Mouse (Mus musculus): Measurements from ENCODE around the gene Gm4131.

Gm4131 gene

GRCm38 (mm10) chr14:62457420-62458181 lies 109.1 kb downstream of the Gm4131 start:
- in situ Hi-C loops (cut with MboI, MseI): loop anchor here (10.0 kb wide), 1 partner anchor 893 kb away; no protein-coding TSS in a partner anchor

GRCm38 (mm10) chr14:62456239-62456747 lies 110.4 kb downstream of the Gm4131 start, which contains the start of gene Gucy1b2:
Gene Gucy1b2 (minus strand): TSS chr14:62456289.
- in situ Hi-C loops (cut with MboI, MseI): loop anchor here (10.0 kb wide), 1 partner anchor 891 kb away; no protein-coding TSS in a partner anchor

GRCm38 (mm10) chr14:62455570-62455879 lies 111.2 kb downstream of the Gm4131 start:
- in situ Hi-C loops (cut with MboI, MseI): loop anchor here (10.0 kb wide), 1 partner anchor 891 kb away; no protein-coding TSS in a partner anchor

- in situ Hi-C loops (cut with MboI, MseI): loop anchor here (10.0 kb wide), 1 partner anchor 890 kb away; no protein-coding TSS in a partner anchor
Measured at GRCm38 (mm10) chr14:62454760-62455569, 111.8 kb downstream of the Gm4131 start.

GRCm38 (mm10) chr14:62454136-62454535 lies 112.6 kb downstream of the Gm4131 start:
- in situ Hi-C loops (cut with MboI, MseI): loop anchor here (10.0 kb wide), 1 partner anchor 889 kb away; no protein-coding TSS in a partner anchor

- in situ Hi-C loops (cut with MboI, MseI): loop anchor here (10.0 kb wide), 1 partner anchor 888 kb away; no protein-coding TSS in a partner anchor
Measured at GRCm38 (mm10) chr14:62453276-62453675, 113.4 kb downstream of the Gm4131 start.

GRCm38 (mm10) chr14:62450706-62451105 lies 116.0 kb downstream of the Gm4131 start:
- in situ Hi-C loops (cut with MboI, MseI): loop anchor here (10.0 kb wide), 1 partner anchor 886 kb away; no protein-coding TSS in a partner anchor

GRCm38 (mm10) chr14:62447214-62447548 lies 119.5 kb downstream of the Gm4131 start:
- in situ Hi-C loops (cut with MboI, MseI): no loop called here

DNA sequence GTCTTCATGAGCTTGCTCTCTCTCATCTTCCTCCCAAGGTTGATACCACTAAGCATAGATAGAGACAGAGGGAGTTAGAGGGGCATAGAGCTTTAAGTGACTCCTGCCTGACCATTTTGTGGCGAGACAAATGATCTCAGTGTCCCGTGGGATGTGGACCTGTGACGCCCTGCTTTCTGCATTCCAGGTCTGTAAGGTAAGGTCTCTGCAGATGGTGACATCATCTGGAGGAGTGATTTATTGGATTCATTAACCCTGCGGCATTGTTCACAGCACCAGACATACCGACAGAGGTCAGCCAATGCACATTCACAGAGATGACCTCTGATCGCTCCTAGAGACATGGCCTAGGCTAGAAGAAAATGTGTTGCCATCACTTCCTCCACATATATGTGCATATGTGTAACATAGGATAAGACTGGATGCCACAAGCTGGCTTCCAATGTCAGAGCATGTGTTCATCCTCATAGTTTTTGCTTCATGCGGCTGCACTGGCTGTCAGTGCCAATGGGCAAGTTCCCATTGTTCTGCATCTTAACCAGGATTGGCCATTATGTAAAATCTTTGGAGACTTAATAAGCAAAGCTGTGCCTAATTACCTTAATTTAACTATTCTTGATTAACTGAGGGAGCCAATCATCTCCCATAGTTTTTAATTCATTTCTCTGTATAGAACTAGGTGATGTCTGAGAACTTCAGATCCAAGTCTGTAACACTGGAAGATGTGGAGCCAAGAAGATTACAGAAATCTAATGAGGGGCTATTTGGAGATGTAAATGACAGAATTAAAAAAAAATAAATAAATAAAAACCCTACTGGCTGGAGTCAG lies 120.1 kb downstream of the Gm4131 start:
- in situ Hi-C loops (cut with MboI, MseI): no loop called here

- in situ Hi-C loops (cut with MboI, MseI): no loop called here
Measured at GRCm38 (mm10) chr14:62443840-62444430, 122.8 kb downstream of the Gm4131 start.

DNA sequence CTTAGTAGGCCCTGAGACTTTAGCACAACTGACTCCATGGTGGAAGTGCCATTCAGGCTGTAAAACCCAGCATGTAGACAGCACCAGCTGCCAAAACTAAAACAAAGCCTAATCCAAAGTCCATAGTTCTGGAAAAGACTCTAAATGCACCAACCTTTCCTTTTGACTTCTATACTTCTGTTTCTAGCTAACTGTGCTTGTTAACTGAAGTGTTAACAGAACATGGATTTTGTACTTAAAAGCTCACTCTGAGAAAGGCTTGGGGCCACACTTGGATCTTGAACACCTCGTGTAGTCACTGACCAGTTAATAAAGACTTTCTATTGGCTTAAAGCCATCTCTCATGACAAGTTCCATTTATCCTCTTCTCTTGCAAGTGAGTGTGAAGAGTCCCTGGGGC lies 123.8 kb downstream of the Gm4131 start:
- in situ Hi-C loops (cut with MboI, MseI): no loop called here

- in situ Hi-C loops (cut with MboI, MseI): no loop called here
Measured at GRCm38 (mm10) chr14:62440036-62440435, 126.7 kb downstream of the Gm4131 start.

- in situ Hi-C loops (cut with MboI, MseI): no loop called here
Measured at GRCm38 (mm10) chr14:62438236-62438635, 128.5 kb downstream of the Gm4131 start.

- in situ Hi-C loops (cut with MboI, MseI): no loop called here
Measured at GRCm38 (mm10) chr14:62437806-62438205, 128.9 kb downstream of the Gm4131 start.

- in situ Hi-C loops (cut with MboI, MseI): no loop called here
Measured at GRCm38 (mm10) chr14:62425277-62425691, 141.4 kb downstream of the Gm4131 start.

GRCm38 (mm10) chr14:62422265-62422664 lies 144.5 kb downstream of the Gm4131 start:
- in situ Hi-C loops (cut with MboI, MseI): no loop called here

GRCm38 (mm10) chr14:62417501-62417900 lies 149.2 kb downstream of the Gm4131 start:
- in situ Hi-C loops (cut with MboI, MseI): no loop called here

GRCm38 (mm10) chr14:62416742-62417134 lies 150.0 kb downstream of the Gm4131 start:
- in situ Hi-C loops (cut with MboI, MseI): no loop called here

DNA sequence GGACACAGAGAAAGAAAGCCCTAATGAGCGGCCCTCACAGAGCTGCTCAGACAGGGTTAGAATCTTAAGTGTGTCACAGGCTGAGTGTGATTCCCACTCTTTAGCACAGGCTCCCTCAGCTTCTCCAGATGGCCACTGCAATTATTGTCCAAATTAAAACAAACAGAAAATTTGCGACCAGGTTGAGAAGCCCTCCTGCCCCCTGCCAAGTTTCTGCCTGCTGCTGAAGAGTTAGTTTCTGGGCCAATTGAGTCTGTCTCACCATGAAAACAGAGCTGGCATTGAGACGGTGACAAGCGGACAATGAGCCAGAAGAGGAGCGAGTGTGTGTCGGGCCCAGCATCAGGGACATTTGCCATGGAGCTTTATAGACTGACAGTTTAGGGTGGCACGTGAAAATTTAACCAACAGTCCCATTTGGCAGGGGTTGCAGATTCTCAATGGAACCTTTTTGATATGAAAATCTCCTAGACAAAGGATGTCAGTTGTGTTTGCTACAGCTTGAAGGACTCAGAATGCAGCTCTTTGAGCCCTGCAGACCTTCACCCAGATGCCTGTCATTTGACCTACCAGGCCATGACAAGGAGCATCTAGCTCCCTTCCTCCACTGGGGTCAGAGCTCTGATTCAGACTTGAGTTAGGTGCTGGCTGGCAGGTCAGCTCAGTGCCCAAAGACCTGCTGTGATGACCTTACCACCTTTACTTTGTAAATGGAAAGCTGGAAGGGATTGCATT lies 150.5 kb downstream of the Gm4131 start:
- in situ Hi-C loops (cut with MboI, MseI): no loop called here
